31 mouse cellular contexts compared by ENCODE assay signal in the genomic region with DNA sequence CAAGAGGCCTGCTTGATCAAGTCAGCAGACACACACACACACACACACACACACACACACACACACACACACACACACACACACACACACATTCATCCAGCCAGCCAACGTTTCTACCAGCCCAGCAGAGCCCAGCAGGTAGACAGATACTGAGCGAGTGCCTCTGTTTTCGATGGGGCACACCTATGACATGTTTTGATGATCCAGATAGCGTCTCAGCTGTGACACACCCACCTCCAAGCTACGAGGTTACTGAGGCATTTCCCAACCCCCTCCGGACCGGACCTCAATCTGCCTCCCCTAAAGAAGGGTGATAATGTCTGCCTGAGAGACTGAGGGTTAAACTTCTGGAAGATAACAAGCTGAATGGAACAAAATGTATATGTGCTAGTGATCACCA. TPM values are rescaled to one million over a fixed set of nuclear protein-coding genes. Genes with fewer than 3 reads are reported as not detected.
DNase-seq lines count a peak whose midpoint lies in the region; ATAC-seq and TF ChIP-seq lines count a peak whose summit lies in the region.
"Had no signal": no experiment of that assay in that cellular context is flagged by ENCODE, and none has a peak within 500 bp of the region (broad histone marks: within the 10 kb centered on the region; RNA-seq: fewer than 3 reads in every experiment).

No protein-coding gene starts in this region.

- no peaks in the 10 kb centered on the region for H3K9me3 ChIP-seq in E14TG2a.4 (ENCODE audit: low read length)
- H3K9me3 ChIP-seq in hindbrain, postnatal 0 days (ENCODE audit: low read length), result no peaks in the 10 kb centered on the region
- no peaks in the 10 kb centered on the region for H3K9me3 ChIP-seq in hindbrain, embryonic 12.5 days (replicated peaks)
- H3K9me3 ChIP-seq: embryonic facial prominence, embryonic 10.5 days; embryonic facial prominence, embryonic 13.5 days; forebrain, embryonic 12.5 days; forebrain, embryonic 15.5 days; G1E; heart, embryonic 10.5 days; heart, embryonic 13.5 days; hindbrain, embryonic 15.5 days had no signal

- H3K36me3 ChIP-seq in E14TG2a.4 (ENCODE audit: insufficient read depth, low read length), result peaks cover 72% of the 10 kb centered on the region
- no peaks in the 10 kb centered on the region for H3K36me3 ChIP-seq in hindbrain, postnatal 0 days (ENCODE audit: insufficient read depth, low read length)
- no peaks in the 10 kb centered on the region for H3K36me3 ChIP-seq in hindbrain, embryonic 12.5 days
- H3K36me3 ChIP-seq: embryonic facial prominence, embryonic 10.5 days; embryonic facial prominence, embryonic 13.5 days; forebrain, embryonic 12.5 days; forebrain, embryonic 15.5 days; heart, embryonic 10.5 days; heart, embryonic 13.5 days; hindbrain, embryonic 15.5 days had no signal

- H3K27ac ChIP-seq in hindbrain, postnatal 0 days, result no peak overlapping the region
- no peak overlapping the region for H3K27ac ChIP-seq in hindbrain, embryonic 12.5 days
- H3K27ac ChIP-seq: embryonic facial prominence, embryonic 10.5 days; embryonic facial prominence, embryonic 13.5 days; forebrain, embryonic 12.5 days; forebrain, embryonic 15.5 days; heart, adult 2 months; heart, embryonic 10.5 days; heart, embryonic 13.5 days; hindbrain, embryonic 15.5 days had no signal

- ATAC-seq in hindbrain, postnatal 0 days, result no peak
- no peak for ATAC-seq in hindbrain, embryonic 12.5 days (ENCODE audit: low FRiP score)
- ATAC-seq: forebrain, embryonic 15.5 days; intestine, postnatal 0 days; Patski had no signal

- DNase-seq in CD4-positive, CD25-positive, alpha-beta regulatory T cell, adult 2 months (ENCODE audit: low read depth, low spot score), result peak; percentile 43
- peak; percentile 67 for DNase-seq in induced T-regulatory cell, adult 2 months (ENCODE audit: low read depth)
- no peak for DNase-seq in lung, postnatal 14 days
- DNase-seq in hindbrain, postnatal 0 days (ENCODE audit: low spot score), result no peak
- DNase-seq: adrenal gland, adult 2 months; adrenal gland, postnatal 14 days; B cell, adult 2 months; cerebellum, adult 11-12 months; cerebellum, adult 8-10 months; cerebellum, postnatal 10 days; cerebellum, postnatal 36 days; embryo, embryonic 11 days; gastrocnemius, postnatal 10 days; gastrocnemius, postnatal 36 days; heart, adult 2 months; heart, postnatal 14 days; heart, postnatal 4 days; kidney, adult 2 months had no signal

- peaks cover 94% of the 10 kb centered on the region for H3K4me1 ChIP-seq in E14TG2a.4 (replicated peaks; ENCODE audit: low read depth, low read length)
- no peaks in the 10 kb centered on the region for H3K4me1 ChIP-seq in hindbrain, postnatal 0 days (ENCODE audit: insufficient read depth, low read length)
- H3K4me1 ChIP-seq in hindbrain, embryonic 12.5 days, result peaks cover 7% of the 10 kb centered on the region

- WGBS in hindbrain, postnatal 0 days, result 80% methylated on average over 7 of the region's 7 CpGs
- 83% methylated on average over 7 of the region's 7 CpGs for WGBS in hindbrain, embryonic 12.5 days

- H3K4me2 ChIP-seq in hindbrain, postnatal 0 days (ENCODE audit: low read depth, low read length), result no peak overlapping the region
- no peak overlapping the region for H3K4me2 ChIP-seq in hindbrain, embryonic 12.5 days (replicated peaks)
- H3K4me2 ChIP-seq: embryonic facial prominence, embryonic 13.5 days; forebrain, embryonic 12.5 days; forebrain, embryonic 15.5 days; heart, embryonic 13.5 days; hindbrain, embryonic 15.5 days had no signal

- H3K4me3 ChIP-seq in E14TG2a.4 (replicated peaks; ENCODE audit: low read length), result peak overlapping the region; percentile 62
- no peak overlapping the region for H3K4me3 ChIP-seq in hindbrain, postnatal 0 days (ENCODE audit: low read length)
- no peak overlapping the region for H3K4me3 ChIP-seq in hindbrain, embryonic 12.5 days
- H3K4me3 ChIP-seq: embryonic facial prominence, embryonic 10.5 days; embryonic facial prominence, embryonic 13.5 days; erythroblast, embryonic 14.5 days; forebrain, embryonic 12.5 days; forebrain, embryonic 15.5 days; heart, adult 2 months; heart, embryonic 10.5 days; heart, embryonic 13.5 days; hindbrain, embryonic 15.5 days had no signal

- no peak for TF ChIP-seq CTCF in E14TG2a.4 (conservative IDR thresholded peaks at IDR 0.05; ENCODE audit: low read length)
- no peak for TF ChIP-seq CTCF in hindbrain, postnatal 0 days (IDR thresholded peaks at IDR 0.05; ENCODE audit: low read depth)

- no peaks in the 10 kb centered on the region for H3K27me3 ChIP-seq in E14TG2a.4 (ENCODE audit: insufficient read depth, low read length)
- no peaks in the 10 kb centered on the region for H3K27me3 ChIP-seq in hindbrain, postnatal 0 days (ENCODE audit: insufficient read depth, low read length)
- peaks cover 20% of the 10 kb centered on the region for H3K27me3 ChIP-seq in hindbrain, embryonic 12.5 days
- H3K27me3 ChIP-seq: Patski had no signal

- H3K9ac ChIP-seq in hindbrain, postnatal 0 days (replicated peaks; ENCODE audit: low read length), result no peak overlapping the region
- H3K9ac ChIP-seq in hindbrain, embryonic 12.5 days, result no peak overlapping the region
- H3K9ac ChIP-seq: embryonic facial prominence, embryonic 13.5 days; forebrain, embryonic 12.5 days; forebrain, embryonic 15.5 days; heart, embryonic 13.5 days; hindbrain, embryonic 15.5 days had no signal

RNA-seq across cellular contexts. Expression of a gene that starts 5.4 kb away (rescaled TPM):
- total RNA-seq in hindbrain, postnatal 0 days (2014; rRNA removed), result 4.3 and 4.8 TPM in 2 replicates
- polyA plus RNA-seq in hindbrain, postnatal 0 days (2015; fragmentation: Nextera tagmentation; extraction: Ambion mirVana), result 2.1 and 2.3 TPM in 2 replicates
- 2.8 and 3.2 TPM in 2 replicates for polyA plus RNA-seq in hindbrain, embryonic 12.5 days (2016; fragmentation: Nextera tagmentation; extraction: Ambion mirVana)

Comparison
In these comparisons a context has a peak if more than half of its experiments do, and no peak if none do; other contexts are left out.
1. DNase-seq: peak in CD4-positive, CD25-positive, alpha-beta regulatory T cell, adult 2 months (single experiment) and induced T-regulatory cell, adult 2 months (single experiment); none in lung, postnatal 14 days (single experiment) and hindbrain, postnatal 0 days (single experiment).